Mouse (Mus musculus): ENCODE data around the gene Wfdc5. TPM values are rescaled to one million over a fixed set of nuclear protein-coding genes. Genes with fewer than 3 reads are reported as not detected.

Gene Wfdc5
- total RNA-seq, 2 experiments from 2014 or later, result not detected

- peak; percentile 59 to 62 for DNase-seq
These were observed 7.7 kb downstream of the Wfdc5 start for GRCm38 (mm10) chr2:164174649-164175395.

GRCm38 (mm10) chr2:164173394-164173793 is 9.1 kb downstream of the Wfdc5 start:
- DNase-seq, result no peak

GRCm38 (mm10) chr2:164170902-164171301 is 11.6 kb downstream of the Wfdc5 start, which contains the start of gene Kcns1:
TSS of gene Kcns1 (minus strand) at chr2:164171113.
- DNase-seq, result no peak

- DNase-seq, result no peak
These were observed 12.2 kb downstream of the Wfdc5 start for GRCm38 (mm10) chr2:164170326-164170725.

- peak; percentile 12 to 17 for DNase-seq
These were observed 14.0 kb downstream of the Wfdc5 start for GRCm38 (mm10) chr2:164168571-164168946.

- peak; percentile 11 to 13 for DNase-seq
These were observed 14.6 kb downstream of the Wfdc5 start for GRCm38 (mm10) chr2:164167752-164168570.

GRCm38 (mm10) chr2:164164941-164165340 is 17.6 kb downstream of the Wfdc5 start:
- DNase-seq, result no peak

GRCm38 (mm10) chr2:164161515-164162055 is 21.0 kb downstream of the Wfdc5 start:
- no peak for DNase-seq

- DNase-seq, result no peak
These were observed 23.7 kb downstream of the Wfdc5 start for GRCm38 (mm10) chr2:164158838-164159237.

- DNase-seq, result no peak
These were observed 26.4 kb downstream of the Wfdc5 start for GRCm38 (mm10) chr2:164156158-164156557.

- no peak for DNase-seq
These were observed 28.5 kb downstream of the Wfdc5 start for GRCm38 (mm10) chr2:164154007-164154406.

- no peak for DNase-seq
These were observed 30.2 kb downstream of the Wfdc5 start for GRCm38 (mm10) chr2:164152341-164152740.

- DNase-seq, result no peak
These were observed 32.3 kb downstream of the Wfdc5 start for GRCm38 (mm10) chr2:164150086-164150760.

GRCm38 (mm10) chr2:164146556-164146955 is 36.0 kb downstream of the Wfdc5 start:
- DNase-seq, result no peak

- no peak for DNase-seq
These were observed 38.0 kb downstream of the Wfdc5 start for GRCm38 (mm10) chr2:164144541-164144940.

GRCm38 (mm10) chr2:164144025-164144424 is 38.5 kb downstream of the Wfdc5 start:
- DNase-seq, result no peak

- peak; percentile 18 to 37 for DNase-seq
These were observed 40.5 kb downstream of the Wfdc5 start for GRCm38 (mm10) chr2:164142021-164142420.

GRCm38 (mm10) chr2:164137754-164138153 is 44.8 kb downstream of the Wfdc5 start:
- peak in 1 of 2 experiments; percentile 23 for DNase-seq

- no peak for DNase-seq
These were observed 46.1 kb downstream of the Wfdc5 start for GRCm38 (mm10) chr2:164136393-164136792.

GRCm38 (mm10) chr2:164135367-164135766 is 47.2 kb downstream of the Wfdc5 start:
- DNase-seq, result no peak

- peak in 1 of 2 experiments; percentile 14 for DNase-seq
These were observed 48.0 kb downstream of the Wfdc5 start for GRCm38 (mm10) chr2:164134563-164134962.

- no peak for DNase-seq
These were observed 51.0 kb downstream of the Wfdc5 start for GRCm38 (mm10) chr2:164131586-164131985.
